Mouse (Mus musculus) forebrain, embryonic 14.5 days (tissue): ENCODE results near the gene Lpcat3. TPM values are rescaled to one million over a fixed set of nuclear protein-coding genes. Genes with fewer than 3 reads are reported as not detected.

Source experiments
- ATAC-seq: fragments of 200-750 bp; cut with Nextera tagmentation; 2 replicates; pipeline ENCODE4 v1.8.0; 2017; ENCODE audit warnings: mild to moderate bottlenecking, moderate library complexity
- DNase-seq: peaks from one replicate; pipeline ENCODE4 v3.0.0-alpha.2; 2015; ENCODE audit warnings: low spot score
- H3K27ac ChIP-seq: fragments of 300-500 bp; sonication (generic); 2 replicates; pipeline ENCODE4 v1.5.1; 2014; ENCODE audit warnings: low read depth, mild to moderate bottlenecking, control low read depth, low read length, moderate library complexity
- H3K27me3 ChIP-seq: fragments of 300-500 bp; sonication (generic); replicated peaks from 2 replicates; pipeline ENCODE4 v1.6.1; 2014; ENCODE audit warnings: low read length, control low read depth, mixed read lengths; ENCODE audit not compliant: control insufficient read depth, insufficient read depth
- H3K36me3 ChIP-seq: fragments of 300-500 bp; sonication (generic); 2 replicates; pipeline ENCODE4 v1.6.1; 2014; ENCODE audit warnings: low read length, control low read depth; ENCODE audit not compliant: control insufficient read depth, insufficient read depth
- H3K4me1 ChIP-seq: fragments of 300-500 bp; sonication (generic); 2 replicates; pipeline ENCODE4 v1.6.1; 2014; ENCODE audit warnings: antibody characterized with exemption, low read length, control low read depth; ENCODE audit not compliant: control insufficient read depth, insufficient read depth
- H3K4me2 ChIP-seq: fragments of 300-500 bp; sonication (generic); 2 replicates; pipeline ENCODE4 v1.6.1; 2014; ENCODE audit warnings: mild to moderate bottlenecking, control low read depth, low read length
- H3K4me3 ChIP-seq: fragments of 300-500 bp; sonication (generic); 2 replicates; pipeline ENCODE4 v1.5.1; 2014; ENCODE audit warnings: low read depth, low read length, control low read depth
- H3K9ac ChIP-seq: fragments of 300-500 bp; sonication (generic); 2 replicates; pipeline ENCODE4 v1.6.1; 2014; ENCODE audit warnings: mild to moderate bottlenecking, low read length, control low read depth, moderate library complexity
- H3K9me3 ChIP-seq: fragments of 300-500 bp; sonication (generic); replicated peaks from 2 replicates; pipeline ENCODE4 v1.6.1; 2016; ENCODE audit warnings: low read length, control low read depth, mixed read lengths; ENCODE audit not compliant: control insufficient read depth
- WGBS: fragments of 180-500 bp; shearing (Covaris S2); extraction: QIAGEN DNeasy Blood & Tissue Kit; methylation state at CpG from one replicate; pipeline ENCODE4 v1.1.7; 2014; 5-methylcytosine and 5-hydroxymethylcytosine counted together
- polyA plus RNA-seq: library from polyadenylated mRNA; unstranded; fragments of >200 nt; fragmentation: Nextera tagmentation; extraction: Ambion mirVana; gene quantifications from 2 replicates; pipeline ENCODE4 v1.2.1, GENCODE M21; 2014

Lpcat3 gene
- polyA plus RNA-seq, 1 experiment from 2014 or later = 33.4 TPM

DNA sequence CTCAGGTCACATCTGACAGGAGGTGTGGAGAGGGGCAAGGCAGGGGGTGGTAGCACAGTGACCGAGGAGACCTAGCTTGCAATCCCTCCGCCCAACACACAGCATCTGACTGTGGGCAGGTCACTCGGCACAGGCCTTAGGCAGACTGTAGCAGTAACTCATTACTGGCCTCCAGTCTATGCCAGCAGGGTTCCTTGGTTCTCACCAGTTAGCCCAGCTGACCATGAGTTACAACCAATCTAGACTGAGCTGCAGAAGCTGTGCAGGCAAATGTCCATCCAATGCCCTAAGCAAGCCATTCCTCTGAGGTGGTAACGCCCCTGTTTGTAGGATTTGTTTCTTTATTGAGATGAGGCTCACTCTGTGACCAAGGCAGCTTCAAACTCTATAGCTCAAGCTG, 36.5 kb downstream of the Lpcat3 start:
- ATAC-seq (no peak), DNase-seq (no peak)
- H3K9me3 ChIP-seq = no peaks in the 10 kb centered on the region
- no peak overlapping the region for H3K4me3 ChIP-seq
- 84% methylated on average over 4 of the region's 4 CpGs for WGBS
- no peaks in the 10 kb centered on the region for H3K27me3 ChIP-seq
- H3K9ac ChIP-seq = no peak overlapping the region
- H3K36me3 ChIP-seq = peaks cover 46% of the 10 kb centered on the region
- H3K4me1 ChIP-seq = 0 out of 2 replicates have a peak, but pooled peaks cover 2% of the 10 kb centered on the region
- no peak overlapping the region for H3K4me2 ChIP-seq
- no peak overlapping the region for H3K27ac ChIP-seq

DNA sequence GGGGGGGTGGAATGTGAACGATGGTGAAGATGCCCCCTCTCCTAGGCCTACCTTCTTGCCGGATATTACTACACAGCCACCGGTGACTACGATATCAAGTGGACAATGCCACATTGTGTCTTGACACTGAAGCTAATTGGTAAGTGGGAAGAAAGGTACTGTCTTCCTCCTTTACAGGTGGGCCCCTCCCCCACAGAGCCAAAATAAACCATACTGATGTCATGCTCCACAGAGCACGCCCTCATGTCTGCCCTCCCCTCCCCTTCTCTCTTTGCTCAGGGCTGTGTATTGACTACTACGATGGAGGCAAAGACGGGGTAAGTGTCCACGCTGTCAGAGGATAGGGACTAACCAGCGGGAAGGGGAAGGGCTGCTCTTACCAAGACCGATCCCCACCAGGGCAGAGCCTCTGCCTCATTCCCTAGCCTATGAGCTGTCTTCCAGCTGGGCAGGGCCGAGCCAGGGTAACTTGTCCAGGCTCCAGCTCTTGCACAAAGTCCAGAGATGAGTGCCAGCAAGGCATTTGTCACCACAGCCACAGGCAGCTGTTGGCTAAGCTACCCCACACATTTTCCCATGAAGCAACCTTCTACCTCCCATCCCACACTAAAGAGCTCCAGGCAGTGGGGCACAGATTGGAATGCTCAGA, 37.3 kb downstream of the Lpcat3 start:
- no peak for DNase-seq
- no peak overlapping the region for H3K27ac ChIP-seq
- H3K36me3 ChIP-seq = peaks cover 53% of the 10 kb centered on the region
- H3K9me3 ChIP-seq = no peaks in the 10 kb centered on the region
- ATAC-seq = no peak
- H3K9ac ChIP-seq = no peak overlapping the region
- 85% methylated on average over 11 of the region's 11 CpGs for WGBS
- no peaks in the 10 kb centered on the region for H3K4me1 ChIP-seq
- H3K4me3 ChIP-seq = no peak overlapping the region
- H3K27me3 ChIP-seq = no peaks in the 10 kb centered on the region
- no peak overlapping the region for H3K4me2 ChIP-seq

DNA sequence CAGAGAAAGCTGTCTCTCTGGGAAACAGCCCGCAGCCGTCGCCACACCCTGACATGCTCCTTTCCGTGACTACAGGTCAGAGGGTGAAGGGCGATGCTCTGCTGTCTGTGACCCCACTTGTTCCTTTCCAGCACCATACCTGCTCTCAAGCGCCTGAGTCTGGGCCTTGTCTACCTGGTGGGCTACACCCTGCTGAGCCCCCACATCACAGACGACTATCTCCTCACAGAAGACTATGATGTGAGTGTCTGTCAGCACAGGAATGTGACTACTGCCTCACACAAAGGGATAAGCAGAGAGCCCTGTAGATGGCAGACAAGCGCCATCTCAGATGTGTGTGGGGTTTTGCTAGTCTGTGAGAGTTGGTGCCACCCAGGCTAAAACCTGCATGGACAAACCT, 38.5 kb downstream of the Lpcat3 start:
- DNase-seq = peak; percentile 21
- Histone ChIP-seq H3K9ac (no peak overlapping the region), H3K4me3 (no peak overlapping the region), H3K27me3 (no peaks in the 10 kb centered on the region), H3K9me3 (no peaks in the 10 kb centered on the region), H3K36me3 (peaks cover 65% of the 10 kb centered on the region), H3K4me2 (no peak overlapping the region), H3K27ac (no peak overlapping the region), H3K4me1 (no peaks in the 10 kb centered on the region)
- 81% methylated on average over 8 of the region's 8 CpGs for WGBS
- ATAC-seq = 0 out of 2 replicates have a peak, but pooled peaks have one; percentile 25

DNA sequence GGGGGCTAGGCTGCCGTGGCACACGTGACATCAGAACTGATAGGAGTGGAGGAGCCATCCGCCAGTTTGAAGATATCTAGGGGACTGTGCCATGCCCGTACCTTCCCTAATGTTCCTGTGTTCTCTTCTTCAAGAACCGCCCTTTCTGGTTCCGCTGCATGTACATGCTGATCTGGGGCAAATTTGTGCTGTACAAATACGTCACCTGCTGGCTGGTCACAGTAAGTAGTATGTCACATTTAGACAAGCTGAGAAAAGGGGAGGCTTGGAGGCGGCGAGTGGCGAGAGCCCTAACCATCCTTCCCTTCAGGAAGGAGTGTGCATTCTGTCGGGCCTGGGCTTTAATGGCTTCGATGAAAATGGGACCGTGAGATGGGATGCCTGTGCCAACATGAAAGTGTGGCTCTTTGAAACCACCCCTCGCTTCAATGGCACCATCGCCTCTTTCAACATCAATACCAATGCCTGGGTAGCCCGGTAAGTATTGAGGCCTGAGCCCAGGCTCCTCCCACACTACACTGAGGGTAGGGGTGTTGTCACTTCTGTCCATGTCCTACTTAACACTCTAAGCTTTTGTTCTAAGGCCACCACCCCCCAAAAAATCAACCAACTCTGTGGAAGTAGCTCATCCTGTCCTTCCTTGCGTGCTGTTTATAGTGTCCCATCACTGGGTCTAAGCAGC, 39.4 kb downstream of the Lpcat3 start:
- 0 out of 2 replicates have a peak, but pooled peaks have one; percentile 18 for ATAC-seq
- H3K36me3 ChIP-seq = peaks cover 67% of the 10 kb centered on the region

DNA sequence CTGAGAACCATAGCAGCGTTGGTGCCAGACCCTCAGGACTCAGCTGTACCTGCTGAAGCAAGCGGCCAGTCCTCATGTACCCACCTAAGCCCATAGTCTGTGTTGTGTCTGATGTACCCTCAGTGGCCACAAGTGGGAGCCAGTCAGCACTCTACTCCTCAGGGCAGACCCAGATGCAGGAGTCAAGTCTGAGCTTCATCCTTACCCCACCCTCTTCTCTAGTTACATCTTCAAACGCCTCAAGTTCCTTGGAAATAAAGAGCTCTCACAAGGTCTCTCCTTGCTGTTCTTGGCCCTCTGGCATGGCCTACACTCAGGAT, 39.9 kb downstream of the Lpcat3 start:
- no peaks in the 10 kb centered on the region for H3K4me1 ChIP-seq
- H3K9ac ChIP-seq = no peak overlapping the region
- peaks cover 72% of the 10 kb centered on the region for H3K36me3 ChIP-seq
- H3K27ac ChIP-seq = no peak overlapping the region
- H3K4me3 ChIP-seq = no peak overlapping the region
- DNase-seq (peak; percentile 68), ATAC-seq (peak; percentile 72)
- 50% methylated on average over 3 of the region's 3 CpGs for WGBS
- no peaks in the 10 kb centered on the region for H3K9me3 ChIP-seq
- H3K27me3 ChIP-seq = no peaks in the 10 kb centered on the region
- H3K4me2 ChIP-seq = no peak overlapping the region

More for the DNA sequence above, 39.4 kb downstream of the Lpcat3 start:
- no peak overlapping the region for H3K4me2 ChIP-seq
- no peak overlapping the region for H3K9ac ChIP-seq
- no peak overlapping the region for H3K4me3 ChIP-seq
- H3K27me3 ChIP-seq = no peaks in the 10 kb centered on the region
- 93% methylated on average over 17 of the region's 17 CpGs for WGBS
- no peaks in the 10 kb centered on the region for H3K4me1 ChIP-seq
- DNase-seq = no peak
- H3K27ac ChIP-seq = no peak overlapping the region
- no peaks in the 10 kb centered on the region for H3K9me3 ChIP-seq

DNA sequence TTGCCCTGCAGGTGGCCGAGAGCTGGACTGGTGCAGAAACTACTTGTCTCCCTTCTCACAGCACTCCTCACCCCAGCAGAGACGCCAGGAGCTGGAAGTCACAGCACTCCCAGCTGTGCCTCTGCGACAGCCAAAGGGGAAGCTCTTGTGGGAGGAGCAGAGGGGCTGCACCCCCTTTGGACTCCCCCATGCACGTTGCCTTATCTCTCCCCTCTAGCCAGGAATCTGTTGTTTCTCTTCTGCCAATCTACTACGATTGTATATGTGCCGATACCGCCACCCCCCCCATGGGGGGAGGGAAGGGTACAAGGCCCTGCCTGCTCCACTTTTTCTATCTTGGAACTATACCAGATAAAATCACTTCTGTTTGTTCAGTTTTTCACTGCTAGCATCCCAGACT, 41.0 kb downstream of the Lpcat3 start:
- Histone ChIP-seq H3K27ac (no peak overlapping the region), H3K4me1 (no peaks in the 10 kb centered on the region), H3K27me3 (no peaks in the 10 kb centered on the region), H3K4me3 (no peak overlapping the region), H3K9me3 (no peaks in the 10 kb centered on the region), H3K9ac (no peak overlapping the region), H3K4me2 (no peak overlapping the region), H3K36me3 (peaks cover 77% of the 10 kb centered on the region)
- no peak for DNase-seq
- ATAC-seq = no peak
- 81% methylated on average over 7 of the region's 7 CpGs for WGBS

DNA sequence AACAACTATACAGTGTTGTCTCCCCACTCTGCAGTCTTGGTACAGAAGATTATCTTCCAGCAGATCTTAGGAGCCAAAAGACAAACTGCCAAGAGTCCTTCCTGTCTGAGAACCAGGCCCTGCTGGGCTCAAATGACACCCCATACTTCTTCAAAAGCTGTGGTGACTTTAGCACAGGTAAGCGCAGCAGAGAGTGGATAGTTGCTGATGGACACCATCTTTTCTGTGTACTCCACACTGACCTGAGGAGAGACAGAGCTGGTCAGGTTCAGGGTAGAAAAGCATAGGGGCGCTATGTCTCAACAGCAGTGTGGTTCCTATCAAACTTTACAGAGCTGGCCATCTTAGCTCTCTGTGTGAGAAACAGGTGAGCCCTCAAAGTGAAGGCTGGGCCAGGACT, 41.6 kb downstream of the Lpcat3 start:
- H3K9ac ChIP-seq = no peak overlapping the region
- no peaks in the 10 kb centered on the region for H3K27me3 ChIP-seq
- peaks cover 75% of the 10 kb centered on the region for H3K36me3 ChIP-seq
- DNase-seq (no peak), ATAC-seq (no peak)
- no peak overlapping the region for H3K4me3 ChIP-seq
- no peak overlapping the region for H3K27ac ChIP-seq
- H3K4me1 ChIP-seq = no peaks in the 10 kb centered on the region
- no peak overlapping the region for H3K4me2 ChIP-seq
- 95% methylated on average over 2 of the region's 2 CpGs for WGBS
- H3K9me3 ChIP-seq = no peaks in the 10 kb centered on the region

DNA sequence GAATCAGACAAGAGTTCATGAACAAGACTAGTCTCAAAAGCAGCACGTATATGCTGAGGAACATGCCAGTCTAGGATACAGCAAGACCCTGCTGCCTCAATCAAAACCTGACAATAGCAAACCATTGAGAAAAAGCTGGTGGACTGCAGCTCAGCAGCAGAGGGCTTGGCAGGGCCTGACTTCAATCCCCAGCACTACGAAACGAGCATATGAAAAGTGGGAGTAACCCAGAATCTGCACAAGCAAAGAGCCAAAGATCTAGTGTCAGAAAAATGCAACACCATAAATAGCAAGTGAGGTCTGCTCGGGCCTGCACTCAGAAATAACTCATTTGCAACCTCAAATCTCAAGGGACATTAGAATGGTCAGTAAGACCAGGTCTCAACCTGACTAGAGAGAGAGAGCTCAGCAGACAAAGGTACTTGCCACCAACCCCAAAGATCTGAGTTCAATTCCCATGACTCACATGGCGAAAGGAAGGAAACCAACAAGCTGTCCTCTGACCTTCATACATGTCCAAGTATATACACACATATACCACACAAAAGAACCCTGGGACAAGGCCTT, 43.3 kb downstream of the Lpcat3 start:
- H3K4me1 ChIP-seq = peaks cover 6% of the 10 kb centered on the region
- H3K9ac ChIP-seq = no peak overlapping the region
- H3K36me3 ChIP-seq = peaks cover 65% of the 10 kb centered on the region
- H3K9me3 ChIP-seq = no peaks in the 10 kb centered on the region
- no peak for DNase-seq
- H3K4me2 ChIP-seq = no peak overlapping the region
- no peak overlapping the region for H3K27ac ChIP-seq
- no peak for ATAC-seq
- 87% methylated on average over 5 of the region's 5 CpGs for WGBS
- no peaks in the 10 kb centered on the region for H3K27me3 ChIP-seq
- H3K4me3 ChIP-seq = no peak overlapping the region

DNA sequence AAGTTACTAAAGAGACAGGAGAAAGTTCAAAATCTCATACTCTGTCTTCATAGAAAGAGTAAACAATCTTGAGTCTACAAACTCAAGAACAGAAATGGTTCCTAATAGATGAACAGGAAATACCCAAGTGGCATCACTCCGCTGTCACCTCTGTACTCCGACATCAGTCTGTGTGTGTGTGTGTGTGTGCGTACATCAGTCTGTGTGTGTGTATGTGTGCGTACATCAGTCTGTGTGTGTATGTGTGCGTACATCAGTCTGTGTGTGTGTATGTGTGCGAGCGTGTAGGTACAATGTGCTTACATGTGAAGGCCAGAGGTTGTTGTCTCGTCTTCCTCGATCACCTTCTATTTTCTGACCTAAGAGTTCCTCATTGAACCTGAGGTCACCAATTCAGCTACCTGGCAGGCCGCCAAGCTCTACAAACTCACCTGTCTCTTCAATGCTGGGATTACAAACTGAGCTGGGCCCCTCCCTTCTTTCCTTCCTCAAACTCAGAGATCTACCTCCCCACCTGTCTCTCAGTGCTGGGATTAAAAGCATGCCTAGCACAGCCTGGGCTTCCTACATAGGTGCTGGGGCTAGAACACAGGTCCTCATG, 45.6 kb downstream of the Lpcat3 start:
- H3K27me3 ChIP-seq = no peaks in the 10 kb centered on the region
- no peak overlapping the region for H3K9ac ChIP-seq
- H3K4me3 ChIP-seq = no peak overlapping the region
- no peak overlapping the region for H3K4me2 ChIP-seq
- 91% methylated on average over 10 of the region's 10 CpGs for WGBS
- ATAC-seq (no peak), DNase-seq (no peak)
- no peak overlapping the region for H3K27ac ChIP-seq
- peaks cover 43% of the 10 kb centered on the region for H3K36me3 ChIP-seq
- H3K4me1 ChIP-seq = peaks cover 17% of the 10 kb centered on the region
- no peaks in the 10 kb centered on the region for H3K9me3 ChIP-seq
